Mouse (Mus musculus) heart, embryonic 15.5 days (tissue): ENCODE measurements around the gene Rap1gap. TPM values are rescaled to one million over a fixed set of nuclear protein-coding genes. Genes with fewer than 3 reads are reported as not detected.

Experiments
- polyA plus RNA-seq: library from polyadenylated mRNA; unstranded; fragments of >200 nt; fragmentation: Nextera tagmentation; extraction: Ambion mirVana; gene quantifications from 2 replicates; pipeline ENCODE4 v1.2.1, GENCODE M21; 2015

Gene Rap1gap
- polyA plus RNA-seq, 1 experiment from 2014 or later = 5.6 TPM

Other genes with a start within 250 kb of the Rap1gap start
- gene Cela3b, start 234.2 kb upstream of the Rap1gap start, polyA plus RNA-seq = not detected in 2 replicates
- not detected in 2 replicates for gene 1700013G24Rik, start 211.4 kb upstream of the Rap1gap start, polyA plus RNA-seq
- gene Hspg2, start 196.0 kb upstream of the Rap1gap start, polyA plus RNA-seq = 41.3 and 56.3 TPM in 2 replicates
- 0.34 TPM in 1 of 2 replicates, not detected in the other for gene Ldlrad2, start 90.2 kb upstream of the Rap1gap start, polyA plus RNA-seq
- gene Usp48, start 71.0 kb upstream of the Rap1gap start, polyA plus RNA-seq = 29.7 and 38.5 TPM in 2 replicates
- 3.0 and 4.9 TPM in 2 replicates for gene Alpl, start 131.7 kb downstream of the Rap1gap start, polyA plus RNA-seq
- gene Ece1, start 197.5 kb downstream of the Rap1gap start, polyA plus RNA-seq = 51.3 and 77.2 TPM in 2 replicates